Mouse (Mus musculus): Measurements from ENCODE around the gene Cacna2d1.
A peak's percentile ranks its signal among the peaks of the same experiment; 100 is the strongest.

Cacna2d1 gene

GRCm38 (mm10) chr5:16166117-16166867, 231.8 kb downstream of the Cacna2d1 start:
- no peak for DNase-seq

- no peak for DNase-seq
These were observed 232.4 kb downstream of the Cacna2d1 start for GRCm38 (mm10) chr5:16166868-16167267.

GRCm38 (mm10) chr5:16181041-16181440, 246.6 kb downstream of the Cacna2d1 start:
- DNase-seq, result no peak

GRCm38 (mm10) chr5:16184064-16184463, 249.6 kb downstream of the Cacna2d1 start:
- DNase-seq, result no peak

GRCm38 (mm10) chr5:16187931-16188330, 253.4 kb downstream of the Cacna2d1 start:
- DNase-seq, result peak; percentile 21

- DNase-seq, result no peak
These were observed 255.4 kb downstream of the Cacna2d1 start for GRCm38 (mm10) chr5:16189878-16190277.

GRCm38 (mm10) chr5:16191165-16191564, 256.7 kb downstream of the Cacna2d1 start:
- DNase-seq, result no peak

- DNase-seq, result no peak
These were observed 265.3 kb downstream of the Cacna2d1 start for GRCm38 (mm10) chr5:16199816-16200215.

- DNase-seq, result no peak
These were observed 287.5 kb downstream of the Cacna2d1 start for GRCm38 (mm10) chr5:16221960-16222359.

- DNase-seq, result no peak
These were observed 290.9 kb downstream of the Cacna2d1 start for GRCm38 (mm10) chr5:16225359-16225758.

- peak; percentile 61 for DNase-seq
These were observed 294.9 kb downstream of the Cacna2d1 start for GRCm38 (mm10) chr5:16229384-16229783.

- no peak for DNase-seq
These were observed 297.0 kb downstream of the Cacna2d1 start for GRCm38 (mm10) chr5:16231477-16231876.

GRCm38 (mm10) chr5:16234891-16235290, 300.4 kb downstream of the Cacna2d1 start:
- no peak for DNase-seq

- no peak for DNase-seq
These were observed 301.4 kb downstream of the Cacna2d1 start for GRCm38 (mm10) chr5:16235864-16236263.

GRCm38 (mm10) chr5:16236608-16237007, 302.1 kb downstream of the Cacna2d1 start:
- no peak for DNase-seq

- peak; percentile 74 for DNase-seq
These were observed 303.5 kb downstream of the Cacna2d1 start for GRCm38 (mm10) chr5:16237972-16238371.

- no peak for DNase-seq
These were observed 305.8 kb downstream of the Cacna2d1 start for GRCm38 (mm10) chr5:16240255-16240654.

- DNase-seq, result no peak
These were observed 309.1 kb downstream of the Cacna2d1 start for GRCm38 (mm10) chr5:16243599-16243998.

GRCm38 (mm10) chr5:16252738-16253513, 318.4 kb downstream of the Cacna2d1 start:
- no peak for DNase-seq

GRCm38 (mm10) chr5:16253768-16254167, 319.3 kb downstream of the Cacna2d1 start:
- no peak for DNase-seq

GRCm38 (mm10) chr5:16265385-16265784, 330.9 kb downstream of the Cacna2d1 start:
- no peak for DNase-seq

- no peak for DNase-seq
These were observed 342.6 kb downstream of the Cacna2d1 start for GRCm38 (mm10) chr5:16277058-16277457.

- no peak for DNase-seq
These were observed 346.7 kb downstream of the Cacna2d1 start for GRCm38 (mm10) chr5:16281229-16281628.

GRCm38 (mm10) chr5:16293223-16293622, 358.7 kb downstream of the Cacna2d1 start:
- peak; percentile 61 for DNase-seq

Data from lung, postnatal 10 days (tissue).